Mouse (Mus musculus) spleen, adult 2 months (tissue): ENCODE measurements around the gene Itpkb.

Source experiments
- CTCF ChIP-seq: fragments of 200-500 bp; IDR thresholded peaks from 2 replicates; pipeline ENCODE4 v1.5.1; 2011; ENCODE audit warnings: mild to moderate bottlenecking, inconsistent platforms; ENCODE audit not compliant: insufficient read depth, insufficient read length, insufficient replicate concordance; ENCODE audit errors: extremely low read depth
- POLR2A ChIP-seq: fragments of 200-500 bp; IDR thresholded peaks from 2 replicates; pipeline ENCODE4 v1.6.1; 2011; ENCODE audit warnings: low read depth, low read length, inconsistent platforms

DNA sequence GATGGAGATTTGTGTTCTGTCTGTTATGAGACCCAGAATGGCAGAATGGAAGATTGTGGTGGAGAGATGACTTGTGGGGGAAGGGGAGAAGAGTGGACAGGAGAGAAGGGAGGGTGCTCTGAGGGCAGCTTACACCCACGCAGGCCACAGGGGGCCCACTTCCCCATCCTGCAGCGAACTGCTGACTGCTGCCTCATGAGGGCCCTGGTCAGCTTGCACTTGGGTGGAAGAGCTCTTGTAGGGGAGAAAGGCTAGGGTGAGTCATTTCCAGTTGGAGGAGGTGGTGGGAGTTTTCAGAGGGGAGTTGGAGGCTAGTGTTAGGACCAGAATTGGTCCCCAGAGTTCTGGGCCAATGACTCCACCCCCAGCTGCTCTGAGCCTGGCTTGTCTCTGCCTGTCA, 86.8 kb downstream of the Itpkb start:
- no peak for TF ChIP-seq POLR2A
- TF ChIP-seq CTCF = no peak
